Mouse (Mus musculus) forebrain, embryonic 14.5 days (tissue): ENCODE data around the gene Kcnk6. TPM values are rescaled to one million over a fixed set of nuclear protein-coding genes. Genes with fewer than 3 reads are reported as not detected.
A peak's percentile ranks its signal among the peaks of the same experiment; 100 is the strongest.
"Not testable (repeated sequence)": the region's sequence is repeated elsewhere in the genome, so short reads cannot be mapped to it uniquely, and the experiment has no call there.

Experiments used
- ATAC-seq: fragments of 200-750 bp; cut with Nextera tagmentation; 2 replicates; pipeline ENCODE4 v1.8.0; 2017; ENCODE audit warnings: mild to moderate bottlenecking, moderate library complexity
- DNase-seq: peaks from one replicate; pipeline ENCODE4 v3.0.0-alpha.2; 2015; ENCODE audit warnings: low spot score
- H3K27ac ChIP-seq: fragments of 300-500 bp; sonication (generic); 2 replicates; pipeline ENCODE4 v1.5.1; 2014; ENCODE audit warnings: low read depth, mild to moderate bottlenecking, control low read depth, low read length, moderate library complexity
- H3K27me3 ChIP-seq: fragments of 300-500 bp; sonication (generic); replicated peaks from 2 replicates; pipeline ENCODE4 v1.6.1; 2014; ENCODE audit warnings: low read length, control low read depth, mixed read lengths; ENCODE audit not compliant: control insufficient read depth, insufficient read depth
- H3K36me3 ChIP-seq: fragments of 300-500 bp; sonication (generic); 2 replicates; pipeline ENCODE4 v1.6.1; 2014; ENCODE audit warnings: low read length, control low read depth; ENCODE audit not compliant: control insufficient read depth, insufficient read depth
- H3K4me1 ChIP-seq: fragments of 300-500 bp; sonication (generic); 2 replicates; pipeline ENCODE4 v1.6.1; 2014; ENCODE audit warnings: antibody characterized with exemption, low read length, control low read depth; ENCODE audit not compliant: control insufficient read depth, insufficient read depth
- H3K4me2 ChIP-seq: fragments of 300-500 bp; sonication (generic); 2 replicates; pipeline ENCODE4 v1.6.1; 2014; ENCODE audit warnings: mild to moderate bottlenecking, control low read depth, low read length
- H3K4me3 ChIP-seq: fragments of 300-500 bp; sonication (generic); 2 replicates; pipeline ENCODE4 v1.5.1; 2014; ENCODE audit warnings: low read depth, low read length, control low read depth
- H3K9ac ChIP-seq: fragments of 300-500 bp; sonication (generic); 2 replicates; pipeline ENCODE4 v1.6.1; 2014; ENCODE audit warnings: mild to moderate bottlenecking, low read length, control low read depth, moderate library complexity
- H3K9me3 ChIP-seq: fragments of 300-500 bp; sonication (generic); replicated peaks from 2 replicates; pipeline ENCODE4 v1.6.1; 2016; ENCODE audit warnings: low read length, control low read depth, mixed read lengths; ENCODE audit not compliant: control insufficient read depth
- WGBS: fragments of 180-500 bp; shearing (Covaris S2); extraction: QIAGEN DNeasy Blood & Tissue Kit; methylation state at CpG from one replicate; pipeline ENCODE4 v1.1.7; 2014; 5-methylcytosine and 5-hydroxymethylcytosine counted together
- polyA plus RNA-seq: library from polyadenylated mRNA; unstranded; fragments of >200 nt; fragmentation: Nextera tagmentation; extraction: Ambion mirVana; gene quantifications from 2 replicates; pipeline ENCODE4 v1.2.1, GENCODE M21; 2014

Gene Kcnk6
- polyA plus RNA-seq, 1 experiment from 2014 or later = 0.22 TPM

GRCm38 (mm10) chr7:29194230-29194629, 38.1 kb downstream of the Kcnk6 start:
- not testable (repeated sequence) for DNase-seq, H3K4me3 ChIP-seq, H3K9ac ChIP-seq, H3K36me3 ChIP-seq, H3K4me1 ChIP-seq, H3K4me2 ChIP-seq, H3K27me3 ChIP-seq, ATAC-seq, H3K27ac ChIP-seq, H3K9me3 ChIP-seq
- whole genome bisulfite sequencing = 100% methylated on average over 1 of the region's 1 CpGs

GRCm38 (mm10) chr7:29181323-29181722, 51.0 kb downstream of the Kcnk6 start:
- H3K27me3 ChIP-seq, H3K9me3 ChIP-seq, H3K4me2 ChIP-seq, H3K4me3 ChIP-seq, ATAC-seq, H3K9ac ChIP-seq, DNase-seq, H3K27ac ChIP-seq, H3K36me3 ChIP-seq: not testable (repeated sequence)
- peaks cover 10% of the 10 kb centered on the region for H3K4me1 ChIP-seq
- 92% methylated on average over 4 of the region's 4 CpGs for WGBS

- Histone ChIP-seq H3K4me3 (peak overlapping the region; percentile 75), H3K36me3 (peaks cover 14% of the 10 kb centered on the region), H3K4me2 (peak overlapping the region; percentile 77), H3K9ac (peak overlapping the region; percentile 17), H3K4me1 (peaks cover 10% of the 10 kb centered on the region), H3K27ac (peak overlapping the region; percentile 21; the same call in 1 of the 2 replicates), H3K9me3 (no peaks in the 10 kb centered on the region), H3K27me3 (no peaks in the 10 kb centered on the region)
- ATAC-seq (no peak; the same call in 1 of the 2 replicates), DNase-seq (no peak)
- 40% methylated on average over 5 of the region's 5 CpGs for WGBS
Measured at GRCm38 (mm10) chr7:29180854-29181236, 51.5 kb downstream of the Kcnk6 start.

GRCm38 (mm10) chr7:29180077-29180853, 52.0 kb downstream of the Kcnk6 start, which contains the start of gene Psmd8:
TSS of gene Psmd8 (minus strand) at chr7:29180701.
- peaks cover 20% of the 10 kb centered on the region for H3K36me3 ChIP-seq
- no peaks in the 10 kb centered on the region for H3K9me3 ChIP-seq
- DNase-seq (peak; percentile 99), ATAC-seq (peak; percentile 97)
- peaks cover 10% of the 10 kb centered on the region for H3K4me1 ChIP-seq
- WGBS = under 1% methylated on average over 62 of the region's 62 CpGs
- H3K27ac ChIP-seq = peak within 1 kb of the TSS; percentile 48; the same call in 1 of the 2 replicates
- H3K9ac ChIP-seq = peak within 1 kb of the TSS; percentile 82
- peak within 1 kb of the TSS; percentile 75 for H3K4me3 ChIP-seq
- H3K4me2 ChIP-seq = peak within 1 kb of the TSS; percentile 77
- H3K27me3 ChIP-seq = no peaks in the 10 kb centered on the region

- peak overlapping the region; percentile 77 for H3K4me2 ChIP-seq
- H3K36me3 ChIP-seq = peaks cover 29% of the 10 kb centered on the region
- no peak for DNase-seq
- no peaks in the 10 kb centered on the region for H3K27me3 ChIP-seq
- peak overlapping the region; percentile 82 for H3K9ac ChIP-seq
- no peak for ATAC-seq
- H3K9me3 ChIP-seq = no peaks in the 10 kb centered on the region
- peaks cover 10% of the 10 kb centered on the region for H3K4me1 ChIP-seq
- no peak overlapping the region for H3K27ac ChIP-seq
- peak overlapping the region; percentile 75 for H3K4me3 ChIP-seq
- 49% methylated on average over 7 of the region's 7 CpGs for WGBS
Measured at GRCm38 (mm10) chr7:29179323-29179722, 53.0 kb downstream of the Kcnk6 start.

GRCm38 (mm10) chr7:29178106-29178505, 54.2 kb downstream of the Kcnk6 start:
- Histone ChIP-seq H3K9me3 (no peaks in the 10 kb centered on the region), H3K27ac (no peak overlapping the region), H3K36me3 (peaks cover 42% of the 10 kb centered on the region), H3K4me2 (no peak overlapping the region), H3K4me1 (peaks cover 10% of the 10 kb centered on the region), H3K9ac (no peak overlapping the region), H3K4me3 (no peak overlapping the region), H3K27me3 (peaks cover 10% of the 10 kb centered on the region)
- DNase-seq (no peak), ATAC-seq (no peak)
- WGBS = 84% methylated on average over 4 of the region's 4 CpGs

- DNase-seq = no peak
- peaks cover 31% of the 10 kb centered on the region for H3K27me3 ChIP-seq
Measured at GRCm38 (mm10) chr7:29172390-29173016, 59.8 kb downstream of the Kcnk6 start.

More at GRCm38 (mm10) chr7:29172390-29173016, 59.8 kb downstream of the Kcnk6 start:
- no peak overlapping the region for H3K9ac ChIP-seq
- no peak for ATAC-seq
- H3K27ac ChIP-seq = no peak overlapping the region
- H3K4me3 ChIP-seq = no peak overlapping the region
- 41% methylated on average over 32 of the region's 32 CpGs for WGBS
- no peak overlapping the region for H3K4me2 ChIP-seq
- H3K9me3 ChIP-seq = no peaks in the 10 kb centered on the region
- peaks cover 7% of the 10 kb centered on the region; the same call in 1 of the 2 replicates for H3K4me1 ChIP-seq
- peaks cover 48% of the 10 kb centered on the region for H3K36me3 ChIP-seq
